Mouse (Mus musculus) liver, adult 2 months (tissue): ENCODE results near the gene 1190007I07Rik. TPM values are rescaled to one million over a fixed set of nuclear protein-coding genes. Genes with fewer than 3 reads are reported as not detected.

Experiments
- DNase-seq: peaks from one replicate; pipeline ENCODE4 v3.0.0-alpha.2; 2011; ENCODE audit warnings: low read depth, low spot score; ENCODE audit errors: extremely low read depth
- H3K27ac ChIP-seq: fragments of 200-500 bp; replicated peaks from 2 replicates; pipeline ENCODE4 v1.5.1; 2012; ENCODE audit warnings: low read depth, mild to moderate bottlenecking, control low read depth, inconsistent platforms, low read length; ENCODE audit not compliant: insufficient read depth
- H3K27me3 ChIP-seq: fragments of 200-500 bp; 2 replicates; pipeline ENCODE4 v1.6.1; 2012; ENCODE audit warnings: mild to moderate bottlenecking, moderate library complexity, low read length, inconsistent platforms; ENCODE audit not compliant: control insufficient read depth, insufficient read depth
- H3K36me3 ChIP-seq: fragments of 200-500 bp; 2 replicates; pipeline ENCODE4 v1.6.1; 2012; ENCODE audit warnings: low read length, inconsistent platforms; ENCODE audit not compliant: control insufficient read depth, insufficient read depth
- H3K4me1 ChIP-seq: fragments of 200-500 bp; 2 replicates; pipeline ENCODE4 v1.6.1; 2011; ENCODE audit warnings: low read length; ENCODE audit not compliant: control insufficient read depth, insufficient read depth
- H3K4me3 ChIP-seq: fragments of 200-500 bp; 2 replicates; pipeline ENCODE4 v1.5.1; 2011; ENCODE audit warnings: low read depth, mild to moderate bottlenecking, control low read depth, low read length, moderate library complexity; ENCODE audit not compliant: insufficient read depth
- H3K79me2 ChIP-seq: fragments of 200-500 bp; 2 replicates; pipeline ENCODE4 v1.6.1; 2012; ENCODE audit warnings: inconsistent platforms, mild to moderate bottlenecking, low read length, moderate library complexity; ENCODE audit not compliant: control insufficient read depth, insufficient read depth
- H3K9ac ChIP-seq: fragments of 200-500 bp; 2 replicates; pipeline ENCODE4 v1.6.1; 2012; ENCODE audit warnings: low read depth, mild to moderate bottlenecking, control low read depth, inconsistent platforms, low read length
- CTCF ChIP-seq: fragments of 200-500 bp; IDR thresholded peaks from 2 replicates; pipeline ENCODE4 v1.5.1; 2011; ENCODE audit warnings: low read depth, low read length, control low read depth
- POLR2A ChIP-seq: fragments of 200-500 bp; IDR thresholded peaks from 2 replicates; pipeline ENCODE4 v1.6.1; 2011; ENCODE audit warnings: low read length, control low read depth; ENCODE audit not compliant: insufficient read depth; ENCODE audit errors: extremely low read depth
- WGBS: fragments of 180-500 bp; shearing (Covaris S2); methylation state at CpG from one replicate; pipeline ENCODE4 v1.1.7; 2018; 5-methylcytosine and 5-hydroxymethylcytosine counted together
- polyA plus RNA-seq: library from polyadenylated mRNA; depleted of rRNA; stranded (reverse); fragments of >200 nt; gene quantifications from 2 replicates; pipeline ENCODE4 v1.2.3, GENCODE M21; 2012
- total RNA-seq: library from RNA; depleted of rRNA; stranded (reverse); fragments of >200 nt; gene quantifications from 2 replicates; pipeline ENCODE4 v1.2.3, GENCODE M21; 2014

Gene 1190007I07Rik
- total and polyA plus RNA-seq, 2 experiments = 18.1 to 48.5 TPM

GRCm38 (mm10) chr10:82646083-82646482 is 23.1 kb upstream of the 1190007I07Rik start:
- no peaks in the 10 kb centered on the region for H3K79me2 ChIP-seq
- TF ChIP-seq POLR2A (no peak), CTCF (no peak)
- WGBS = 95% methylated on average over 8 of the region's 8 CpGs
- H3K27me3 ChIP-seq = no peaks in the 10 kb centered on the region
- no peak overlapping the region for H3K27ac ChIP-seq
- no peak overlapping the region for H3K4me3 ChIP-seq
- no peak for DNase-seq
- H3K4me1 ChIP-seq = no peaks in the 10 kb centered on the region
- H3K9ac ChIP-seq = no peak overlapping the region
- peaks cover 41% of the 10 kb centered on the region for H3K36me3 ChIP-seq

GRCm38 (mm10) chr10:82641481-82641880 is 18.5 kb upstream of the 1190007I07Rik start:
- Histone ChIP-seq H3K79me2 (no peaks in the 10 kb centered on the region), H3K27me3 (no peaks in the 10 kb centered on the region), H3K4me1 (no peaks in the 10 kb centered on the region), H3K9ac (no peak overlapping the region), H3K36me3 (peaks cover 48% of the 10 kb centered on the region), H3K27ac (no peak overlapping the region), H3K4me3 (no peak overlapping the region)
- 89% methylated on average over 9 of the region's 9 CpGs for WGBS
- TF ChIP-seq POLR2A = no peak
- no peak for TF ChIP-seq CTCF
- DNase-seq = no peak

- no peaks in the 10 kb centered on the region for H3K4me1 ChIP-seq
- no peak overlapping the region for H3K4me3 ChIP-seq
- TF ChIP-seq CTCF = no peak
- no peak for TF ChIP-seq POLR2A
- H3K79me2 ChIP-seq = peaks cover 4% of the 10 kb centered on the region; the same call in 1 of the 2 replicates
- H3K27me3 ChIP-seq = no peaks in the 10 kb centered on the region
- no peak for DNase-seq
- no peak overlapping the region for H3K9ac ChIP-seq
- WGBS = 93% methylated on average over 8 of the region's 8 CpGs
- no peak overlapping the region for H3K27ac ChIP-seq
- H3K36me3 ChIP-seq = peaks cover 33% of the 10 kb centered on the region
These were observed 16.1 kb upstream of the 1190007I07Rik start for GRCm38 (mm10) chr10:82639032-82639698.

GRCm38 (mm10) chr10:82636321-82636720 is 13.3 kb upstream of the 1190007I07Rik start:
- Histone ChIP-seq H3K27ac (no peak overlapping the region), H3K9ac (no peak overlapping the region), H3K4me1 (no peaks in the 10 kb centered on the region), H3K27me3 (no peaks in the 10 kb centered on the region), H3K4me3 (no peak overlapping the region), H3K79me2 (peaks cover 16% of the 10 kb centered on the region), H3K36me3 (peaks cover 19% of the 10 kb centered on the region; the same call in 1 of the 2 replicates)
- no peak for DNase-seq
- WGBS = 96% methylated on average over 3 of the region's 3 CpGs
- no peak for TF ChIP-seq POLR2A
- no peak for TF ChIP-seq CTCF

- 96% methylated on average over 7 of the region's 7 CpGs for WGBS
These were observed 11.3 kb upstream of the 1190007I07Rik start for GRCm38 (mm10) chr10:82634348-82634747.

More at GRCm38 (mm10) chr10:82634348-82634747, 11.3 kb upstream of the 1190007I07Rik start:
- no peaks in the 10 kb centered on the region for H3K27me3 ChIP-seq
- TF ChIP-seq POLR2A (no peak), CTCF (no peak)
- H3K79me2 ChIP-seq = peaks cover 29% of the 10 kb centered on the region
- peaks cover 8% of the 10 kb centered on the region for H3K4me1 ChIP-seq
- H3K4me3 ChIP-seq = no peak overlapping the region
- peaks cover 5% of the 10 kb centered on the region; the same call in 1 of the 2 replicates for H3K36me3 ChIP-seq
- H3K27ac ChIP-seq = no peak overlapping the region
- DNase-seq = no peak
- no peak overlapping the region for H3K9ac ChIP-seq
